Mouse (Mus musculus): ENCODE measurements around the gene Ugt1a5.

- TF ChIP-seq POLR2A (IDR thresholded peaks at IDR 0.05; ENCODE audit: insufficient read depth, low read depth, low read length) (no peak), CTCF (IDR thresholded peaks at IDR 0.05; ENCODE audit: insufficient read depth, low read depth, low read length) (no peak)
These were observed 98.0 kb downstream of the Ugt1a5 start for GRCm38 (mm10) chr1:88263778-88264177.

Measured in olfactory bulb, adult 2 months (tissue).